Mouse (Mus musculus): ENCODE results near the gene Cd2bp2. TPM values are rescaled to one million over a fixed set of nuclear protein-coding genes. Genes with fewer than 3 reads are reported as not detected.
A peak's percentile ranks its signal among the peaks of the same experiment; 100 is the strongest.

Cd2bp2 gene
- polyA plus RNA-seq, 1 experiment from 2014 or later, result 29.2 TPM

DNA sequence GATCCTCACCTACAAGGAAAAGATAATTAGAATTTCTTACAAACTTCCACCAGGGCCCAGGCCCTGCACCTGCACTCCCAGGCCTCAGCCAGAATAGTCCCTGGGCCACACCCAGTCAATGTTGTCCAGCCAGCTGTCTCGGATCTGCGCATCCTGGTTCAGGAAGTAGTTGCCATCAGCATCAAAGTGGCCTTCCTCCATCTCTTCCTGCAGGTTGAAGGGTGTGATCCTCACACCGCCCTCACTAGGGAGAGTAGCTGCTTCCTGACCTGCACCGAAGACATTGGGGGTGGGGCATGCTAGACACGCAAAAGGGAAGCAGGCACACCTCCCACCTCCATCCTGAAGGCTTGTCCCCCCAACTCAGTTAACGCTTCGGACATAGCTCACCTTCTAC, 1.2 kb downstream of the Cd2bp2 start:
- H3K4me2 ChIP-seq (replicated peaks; ENCODE audit: low read depth), result peak overlapping the region; percentile 79
- H3K9me3 ChIP-seq (ENCODE audit: control insufficient read depth), result no peaks in the 10 kb centered on the region
- H3K9ac ChIP-seq (ENCODE audit: low read depth, low read length), result 0 out of 2 replicates have a peak overlapping the region, but pooled peaks have one; percentile 67
- no peak for TF ChIP-seq CTCF (IDR thresholded peaks at IDR 0.05; ENCODE audit: low read depth)
- no peaks in the 10 kb centered on the region for H3K27me3 ChIP-seq (replicated peaks; ENCODE audit: control insufficient read depth, insufficient read depth, low read length)
- no peak for ATAC-seq
- peaks cover 59% of the 10 kb centered on the region for H3K36me3 ChIP-seq (ENCODE audit: control insufficient read depth, insufficient read depth)
- peak overlapping the region; percentile 75 for H3K4me3 ChIP-seq (ENCODE audit: low read depth, low read length)
- H3K4me1 ChIP-seq (replicated peaks; ENCODE audit: control insufficient read depth, insufficient read depth, low read length), result peaks cover 18% of the 10 kb centered on the region; the same call in 1 of the 2 replicates
- H3K27ac ChIP-seq (ENCODE audit: low read depth, low read length), result no peak overlapping the region
- 52% methylated on average over 7 of the region's 7 CpGs for WGBS

DNA sequence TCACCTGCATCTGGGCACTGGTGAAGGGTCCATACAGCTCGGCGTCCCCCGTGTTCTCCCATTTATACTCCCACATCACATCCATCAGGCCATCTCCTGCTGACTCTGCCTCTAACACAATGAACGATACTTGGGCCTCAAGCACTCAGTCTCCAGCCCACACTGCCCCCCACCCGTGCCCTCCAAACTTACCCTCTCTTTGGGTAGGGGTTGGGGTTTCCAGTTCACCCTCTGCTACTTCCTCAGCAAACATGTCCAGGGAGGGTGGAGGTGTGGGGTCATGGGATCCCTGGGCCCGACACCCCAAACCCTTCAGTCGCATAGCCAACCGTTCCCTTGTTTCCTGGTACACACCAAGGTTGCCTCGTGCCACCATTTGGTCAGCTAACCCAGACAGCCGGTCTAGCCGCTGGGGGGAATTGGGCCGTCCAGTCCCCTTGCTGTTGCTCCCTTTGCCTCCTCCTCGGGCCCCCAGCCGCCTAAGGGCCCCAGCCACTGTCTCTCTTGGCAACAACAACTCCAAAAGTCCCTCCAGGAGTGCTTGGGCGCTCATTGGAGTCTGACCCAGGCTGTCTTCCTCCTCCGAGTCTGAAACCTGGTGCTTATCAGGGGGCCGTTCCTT, 1.7 kb downstream of the Cd2bp2 start:
- no peak overlapping the region for H3K4me3 ChIP-seq (ENCODE audit: low read depth, low read length)

DNA sequence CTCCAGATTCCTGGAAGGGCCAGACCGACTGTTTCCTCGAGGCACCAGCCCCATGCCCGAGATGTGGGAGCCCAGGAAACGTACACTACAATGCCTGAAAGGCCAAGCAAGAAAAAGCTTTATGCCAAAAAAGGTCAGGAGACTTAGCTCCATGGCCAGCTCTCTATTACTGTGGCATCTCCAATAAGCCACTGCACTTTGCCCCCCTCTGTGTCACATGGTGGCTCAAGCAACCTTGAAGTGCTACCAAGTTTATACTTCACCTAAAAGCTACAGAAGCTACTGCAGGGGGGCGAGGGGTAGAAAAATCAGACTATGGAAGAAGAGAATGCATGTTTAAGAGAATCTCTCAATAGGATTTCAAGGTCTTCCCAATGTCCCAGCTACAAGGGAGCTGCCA, 2.9 kb downstream of the Cd2bp2 start:
- Histone ChIP-seq H3K36me3 (ENCODE audit: control insufficient read depth, insufficient read depth) (peaks cover 43% of the 10 kb centered on the region), H3K4me1 (replicated peaks; ENCODE audit: control insufficient read depth, insufficient read depth, low read length) (peaks cover 18% of the 10 kb centered on the region; the same call in 1 of the 2 replicates), H3K27ac (ENCODE audit: low read depth, low read length) (peak overlapping the region; percentile 60), H3K9me3 (ENCODE audit: control insufficient read depth) (no peaks in the 10 kb centered on the region), H3K27me3 (replicated peaks; ENCODE audit: control insufficient read depth, insufficient read depth, low read length) (no peaks in the 10 kb centered on the region), H3K4me2 (replicated peaks; ENCODE audit: low read depth) (no peak overlapping the region), H3K9ac (ENCODE audit: low read depth, low read length) (no peak overlapping the region), H3K4me3 (ENCODE audit: low read depth, low read length) (no peak overlapping the region)
- TF ChIP-seq CTCF (IDR thresholded peaks at IDR 0.05; ENCODE audit: low read depth), result no peak
- 85% methylated on average over 5 of the region's 5 CpGs for WGBS
- no peak for ATAC-seq

More for the DNA sequence above, 1.7 kb downstream of the Cd2bp2 start:
- TF ChIP-seq CTCF (IDR thresholded peaks at IDR 0.05; ENCODE audit: low read depth), result no peak
- H3K27ac ChIP-seq (ENCODE audit: low read depth, low read length), result 0 out of 2 replicates have a peak overlapping the region, but pooled peaks have one; percentile 15
- no peaks in the 10 kb centered on the region for H3K9me3 ChIP-seq (ENCODE audit: control insufficient read depth)
- no peaks in the 10 kb centered on the region for H3K27me3 ChIP-seq (replicated peaks; ENCODE audit: control insufficient read depth, insufficient read depth, low read length)
- peaks cover 18% of the 10 kb centered on the region; the same call in 1 of the 2 replicates for H3K4me1 ChIP-seq (replicated peaks; ENCODE audit: control insufficient read depth, insufficient read depth, low read length)
- peak overlapping the region; percentile 79; the same call in 1 of the 2 replicates for H3K4me2 ChIP-seq (replicated peaks; ENCODE audit: low read depth)
- no peak overlapping the region for H3K9ac ChIP-seq (ENCODE audit: low read depth, low read length)
- peaks cover 54% of the 10 kb centered on the region for H3K36me3 ChIP-seq (ENCODE audit: control insufficient read depth, insufficient read depth)
- ATAC-seq, result no peak
- 81% methylated on average over 17 of the region's 17 CpGs for WGBS

DNA sequence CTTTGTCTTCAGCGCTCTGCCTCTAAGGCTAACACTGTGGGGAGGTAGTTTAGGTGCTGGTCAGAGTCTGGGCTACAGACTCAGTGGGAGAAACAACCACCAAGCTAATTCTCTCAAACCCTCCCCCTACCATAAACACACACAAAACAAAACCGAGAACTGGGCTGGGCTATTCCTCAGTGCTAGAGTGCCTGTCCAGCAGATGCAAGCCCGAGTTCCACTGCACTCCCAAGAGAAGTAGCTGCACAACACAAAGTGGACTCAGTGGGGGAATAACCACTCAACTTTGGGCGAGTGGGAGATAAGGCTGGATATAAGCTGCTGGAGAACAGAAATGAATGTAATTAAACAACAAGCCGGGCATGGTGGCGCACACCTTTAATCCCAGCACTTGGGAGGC, 5.2 kb downstream of the Cd2bp2 start:
- no peak for ATAC-seq
- H3K36me3 ChIP-seq (ENCODE audit: control insufficient read depth, insufficient read depth), result peaks cover 33% of the 10 kb centered on the region
- H3K4me2 ChIP-seq (replicated peaks; ENCODE audit: low read depth), result no peak overlapping the region
- H3K4me3 ChIP-seq (ENCODE audit: low read depth, low read length), result no peak overlapping the region
- H3K27me3 ChIP-seq (replicated peaks; ENCODE audit: control insufficient read depth, insufficient read depth, low read length), result no peaks in the 10 kb centered on the region
- TF ChIP-seq CTCF (IDR thresholded peaks at IDR 0.05; ENCODE audit: low read depth), result no peak
- H3K9ac ChIP-seq (ENCODE audit: low read depth, low read length), result no peak overlapping the region
- H3K9me3 ChIP-seq (ENCODE audit: control insufficient read depth), result no peaks in the 10 kb centered on the region
- H3K27ac ChIP-seq (ENCODE audit: low read depth, low read length), result no peak overlapping the region
- H3K4me1 ChIP-seq (replicated peaks; ENCODE audit: control insufficient read depth, insufficient read depth, low read length), result peaks cover 11% of the 10 kb centered on the region; the same call in 1 of the 2 replicates
- 77% methylated on average over 6 of the region's 6 CpGs for WGBS

DNA sequence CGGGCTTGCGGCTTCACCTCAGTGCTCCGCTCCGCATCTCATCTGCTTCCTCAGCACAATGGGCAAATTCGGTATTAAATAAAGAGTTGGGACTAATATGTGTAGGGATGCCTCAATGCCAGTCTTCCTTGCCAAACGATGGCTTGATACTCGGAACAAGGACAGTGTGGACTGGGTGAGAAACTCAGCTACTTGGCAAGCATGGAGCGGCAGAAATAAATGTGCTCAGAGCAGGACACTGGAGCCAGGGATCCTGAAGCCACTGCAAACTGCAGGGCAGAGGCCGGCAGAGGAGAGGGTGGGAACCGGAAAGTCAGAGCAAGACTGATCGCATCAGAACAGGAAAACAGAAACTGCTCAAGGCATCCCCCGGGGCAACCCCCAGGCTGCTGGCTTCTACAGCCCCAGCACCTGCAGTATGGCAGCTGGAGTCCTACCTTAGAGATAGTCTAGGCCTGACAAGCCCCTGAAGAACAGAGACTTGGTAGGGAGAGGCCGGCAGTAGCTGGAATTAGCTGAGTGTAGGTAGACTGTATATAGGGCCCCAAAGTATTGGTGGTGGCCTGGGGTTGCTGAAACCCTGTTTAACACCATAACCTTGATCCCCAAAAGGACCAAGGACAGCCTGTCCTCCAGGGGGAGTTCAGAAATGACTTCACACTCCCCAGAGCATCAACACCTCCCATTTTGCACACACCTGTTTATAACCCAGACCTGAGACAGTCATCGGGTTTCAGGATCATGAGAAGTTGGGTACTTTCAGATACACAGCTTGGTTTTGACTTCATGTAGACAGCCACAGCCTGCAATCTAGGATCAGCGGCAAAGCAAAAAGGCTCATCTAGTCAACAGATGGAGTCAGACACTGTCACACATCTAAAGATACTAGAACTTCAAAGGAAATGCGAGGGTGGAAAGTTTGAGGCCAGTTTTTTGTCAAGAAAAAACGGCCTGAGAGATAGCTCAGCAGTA, 7.3 kb downstream of the Cd2bp2 start:
- WGBS, result 78% methylated on average over 17 of the region's 17 CpGs
- 0 out of 2 replicates have a peak, but pooled peaks cover 6% of the 10 kb centered on the region for H3K4me1 ChIP-seq (replicated peaks; ENCODE audit: control insufficient read depth, insufficient read depth, low read length)
- no peak overlapping the region for H3K9ac ChIP-seq (ENCODE audit: low read depth, low read length)
- no peak for ATAC-seq
- H3K4me2 ChIP-seq (replicated peaks; ENCODE audit: low read depth), result no peak overlapping the region
- TF ChIP-seq CTCF (IDR thresholded peaks at IDR 0.05; ENCODE audit: low read depth), result no peak
- no peaks in the 10 kb centered on the region for H3K27me3 ChIP-seq (replicated peaks; ENCODE audit: control insufficient read depth, insufficient read depth, low read length)
- H3K9me3 ChIP-seq (ENCODE audit: control insufficient read depth), result no peaks in the 10 kb centered on the region
- no peak overlapping the region for H3K4me3 ChIP-seq (ENCODE audit: low read depth, low read length)
- no peak overlapping the region for H3K27ac ChIP-seq (ENCODE audit: low read depth, low read length)
- peaks cover 25% of the 10 kb centered on the region for H3K36me3 ChIP-seq (ENCODE audit: control insufficient read depth, insufficient read depth)

DNA sequence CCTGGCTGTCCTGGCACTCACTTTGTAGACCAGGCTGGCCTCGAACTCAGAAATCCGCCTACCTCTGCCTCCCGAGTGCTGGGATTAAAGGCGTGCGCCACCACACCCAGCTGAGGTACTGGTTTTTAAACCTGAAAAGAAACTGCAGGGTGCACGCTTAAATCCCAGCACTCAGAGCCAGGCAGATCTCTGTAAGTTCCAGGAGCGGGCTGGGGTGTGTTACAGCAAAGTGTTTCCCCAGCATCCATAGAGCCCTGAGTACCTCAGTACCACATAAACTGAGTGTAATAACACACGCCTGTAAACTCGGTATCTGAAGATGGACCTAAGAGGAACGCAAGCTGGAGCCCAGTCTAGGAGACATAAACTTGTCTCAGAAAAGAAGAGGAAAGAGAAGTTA, 8.5 kb downstream of the Cd2bp2 start:
- Histone ChIP-seq H3K36me3 (ENCODE audit: control insufficient read depth, insufficient read depth) (peaks cover 13% of the 10 kb centered on the region; the same call in 1 of the 2 replicates), H3K9ac (ENCODE audit: low read depth, low read length) (no peak overlapping the region), H3K27ac (ENCODE audit: low read depth, low read length) (no peak overlapping the region), H3K27me3 (replicated peaks; ENCODE audit: control insufficient read depth, insufficient read depth, low read length) (no peaks in the 10 kb centered on the region), H3K9me3 (ENCODE audit: control insufficient read depth) (no peaks in the 10 kb centered on the region), H3K4me3 (ENCODE audit: low read depth, low read length) (no peak overlapping the region), H3K4me2 (replicated peaks; ENCODE audit: low read depth) (no peak overlapping the region), H3K4me1 (replicated peaks; ENCODE audit: control insufficient read depth, insufficient read depth, low read length) (no peaks in the 10 kb centered on the region)
- WGBS, result 69% methylated on average over 10 of the region's 10 CpGs
- TF ChIP-seq CTCF (IDR thresholded peaks at IDR 0.05; ENCODE audit: low read depth), result no peak
- no peak for ATAC-seq
